Mouse (Mus musculus) ES-E14 (cell line): ENCODE results near the gene Ptprf. TPM values are rescaled to one million over a fixed set of nuclear protein-coding genes. Genes with fewer than 3 reads are reported as not detected.

ENCODE experiments used
- DNase-seq: peaks from one replicate; pipeline ENCODE4 v3.0.0-alpha.2; 2013; ENCODE audit warnings: low read depth, low spot score
- H3K27ac ChIP-seq: 2 replicates; pipeline ENCODE4 v1.5.1; 2012; ENCODE audit warnings: low read depth, mild to moderate bottlenecking, low read length, moderate library complexity, mixed read lengths; ENCODE audit not compliant: poor library complexity, insufficient read depth, severe bottlenecking
- H3K36me3 ChIP-seq: 2 replicates; pipeline ENCODE4 v1.6.1; 2012; ENCODE audit warnings: mild to moderate bottlenecking, low read length, moderate library complexity, mixed read lengths; ENCODE audit not compliant: control insufficient read depth, poor library complexity, insufficient read depth, severe bottlenecking
- H3K4me1 ChIP-seq, 2 experiments: fragments of 150-350 bp in 1 of 2; sonication (generic) in 1 of 2; 2 replicates each; pipeline ENCODE4 v1.6.1; 2012; ENCODE audit warnings: low read length in 2 of 2, mild to moderate bottlenecking in 1 of 2, mixed read lengths in 1 of 2; ENCODE audit not compliant: control insufficient read depth in 2 of 2, insufficient read depth in 2 of 2, poor library complexity in 1 of 2
- H3K4me3 ChIP-seq, 2 experiments: fragments of 150-350 bp in 1 of 2; sonication (generic) in 1 of 2; 2 replicates each; pipeline ENCODE4 v1.5.1; 2012; ENCODE audit warnings: low read length in 2 of 2, low read depth in 1 of 2, mild to moderate bottlenecking in 1 of 2, mixed read lengths in 1 of 2; ENCODE audit not compliant: insufficient read depth in 1 of 2, poor library complexity in 1 of 2, severe bottlenecking in 1 of 2
- H3K9ac ChIP-seq: 2 replicates; pipeline ENCODE4 v1.6.1; 2012; ENCODE audit warnings: low read depth, mild to moderate bottlenecking, low read length, mixed read lengths; ENCODE audit not compliant: poor library complexity, insufficient read depth, severe bottlenecking
- H3K9me3 ChIP-seq: fragments of 150-350 bp; sonication (generic); 2 replicates; pipeline ENCODE4 v1.6.1; 2012; ENCODE audit warnings: low read depth, mild to moderate bottlenecking, low read length; ENCODE audit not compliant: control insufficient read depth, insufficient read depth
- CHD2 ChIP-seq: IDR thresholded peaks from 2 replicates; pipeline ENCODE4 v1.6.1; 2014; ENCODE audit warnings: mild to moderate bottlenecking, low read depth, low read length, inconsistent platforms
- HCFC1 ChIP-seq: IDR thresholded peaks from 2 replicates; pipeline ENCODE4 v1.6.1; 2012; ENCODE audit warnings: low read length, inconsistent platforms, borderline replicate concordance; ENCODE audit not compliant: insufficient read depth
- MAFK ChIP-seq: IDR thresholded peaks from 2 replicates; pipeline ENCODE4 v1.6.1; 2014; ENCODE audit warnings: mild to moderate bottlenecking, low read depth, low read length, inconsistent platforms; ENCODE audit not compliant: insufficient read depth
- ZC3H11A ChIP-seq: IDR thresholded peaks from 2 replicates; pipeline ENCODE4 v1.6.1; 2012; ENCODE audit warnings: low read depth, mild to moderate bottlenecking, inconsistent platforms, low read length, borderline replicate concordance
- ZNF384 ChIP-seq: IDR thresholded peaks from 2 replicates; pipeline ENCODE4 v1.6.1; 2012; ENCODE audit warnings: low read depth, low read length, inconsistent platforms
- in situ Hi-C, 2 experiments: fragments of 600-800 bp; cut with MboI; formaldehyde crosslinking; loops; one replicate each; pipeline ENCODE4 v1.15.1; 2025; ENCODE audit warnings: low sequenced_read_pairs in 2 of 2, inconsistent platforms in 1 of 2; ENCODE audit not compliant: unreplicated experiment in 2 of 2
- total RNA-seq: library from RNA; depleted of rRNA; stranded (reverse); fragments of 300-350 nt; gene quantifications from 2 replicates; pipeline ENCODE4 v1.2.3, GENCODE M21; 2012

Ptprf gene
- total RNA-seq, 1 experiment, result 226 TPM

- Histone ChIP-seq H3K9me3 (no peaks in the 10 kb centered on the region), H3K9ac (no peak overlapping the region), H3K27ac (no peak overlapping the region), H3K4me3 (no peak overlapping the region), H3K4me1 (peaks cover 7 to 9% of the 10 kb centered on the region in 2 experiments; a peak in 3 of 4 replicates), H3K36me3 (peaks cover 55% of the 10 kb centered on the region)
- in situ Hi-C loops, result no loop called here
- no peak for DNase-seq
- TF ChIP-seq ZNF384, result no peak
- TF ChIP-seq CHD2, result no peak
- TF ChIP-seq ZC3H11A, result no peak
- no peak for TF ChIP-seq HCFC1
- no peak for TF ChIP-seq MAFK
Observed at GRCm38 (mm10) chr4:118256217-118256616, 35.0 kb downstream of the Ptprf start.

- in situ Hi-C loops, result no loop called here
- H3K27ac ChIP-seq, result no peak overlapping the region
- peaks cover 3 to 9% of the 10 kb centered on the region in 2 experiments; a peak in 2 of 4 replicates for H3K4me1 ChIP-seq
- H3K9ac ChIP-seq, result no peak overlapping the region
- H3K36me3 ChIP-seq, result peaks cover 65% of the 10 kb centered on the region
- no peak overlapping the region for H3K4me3 ChIP-seq
- no peaks in the 10 kb centered on the region for H3K9me3 ChIP-seq
- no peak for DNase-seq
- TF ChIP-seq HCFC1, result no peak
- no peak for TF ChIP-seq CHD2
- no peak for TF ChIP-seq ZNF384
- TF ChIP-seq ZC3H11A, result no peak
- no peak for TF ChIP-seq MAFK
Observed at GRCm38 (mm10) chr4:118254953-118255352, 36.3 kb downstream of the Ptprf start.

GRCm38 (mm10) chr4:118247323-118247722 lies 43.9 kb downstream of the Ptprf start:
- Histone ChIP-seq H3K4me3 (no peak overlapping the region), H3K36me3 (peaks cover 70% of the 10 kb centered on the region), H3K9ac (no peak overlapping the region), H3K4me1 (peaks cover 13 to 24% of the 10 kb centered on the region in 2 experiments), H3K27ac (no peak overlapping the region), H3K9me3 (no peaks in the 10 kb centered on the region)
- TF ChIP-seq CHD2, result no peak
- TF ChIP-seq HCFC1, result no peak
- TF ChIP-seq ZNF384, result no peak
- no peak for TF ChIP-seq ZC3H11A
- TF ChIP-seq MAFK, result no peak
- in situ Hi-C loops, result no loop called here
- no peak for DNase-seq

GRCm38 (mm10) chr4:118245847-118246246 lies 45.4 kb downstream of the Ptprf start:
- Histone ChIP-seq H3K36me3 (peaks cover 62% of the 10 kb centered on the region), H3K4me1 (peaks cover 13 to 24% of the 10 kb centered on the region in 2 experiments), H3K4me3 (no peak overlapping the region), H3K27ac (no peak overlapping the region), H3K9ac (no peak overlapping the region), H3K9me3 (no peaks in the 10 kb centered on the region)
- no peak for DNase-seq
- TF ChIP-seq CHD2 (no peak), HCFC1 (no peak), ZC3H11A (no peak), ZNF384 (no peak), MAFK (no peak)
- in situ Hi-C loops, result no loop called here

GRCm38 (mm10) chr4:118243791-118244190 lies 47.4 kb downstream of the Ptprf start:
- Histone ChIP-seq H3K9ac (no peak overlapping the region), H3K27ac (no peak overlapping the region), H3K4me1 (peaks cover 9 to 10% of the 10 kb centered on the region in 2 experiments; a peak in 3 of 4 replicates), H3K9me3 (no peaks in the 10 kb centered on the region), H3K4me3 (no peak overlapping the region), H3K36me3 (peaks cover 52% of the 10 kb centered on the region)
- in situ Hi-C loops, result no loop called here
- TF ChIP-seq CHD2, result no peak
- peak; percentile 15; the same call in 1 of the 2 replicates for TF ChIP-seq MAFK
- DNase-seq, result no peak
